Mouse (Mus musculus) adrenal gland, postnatal 4 days (tissue): ENCODE measurements around the gene Irf9. TPM values are rescaled to one million over a fixed set of nuclear protein-coding genes. Genes with fewer than 3 reads are reported as not detected.

Experiments
- DNase-seq, 2 experiments: peaks; one replicate each; pipeline ENCODE4 v3.0.0; 2021 to 2022; ENCODE audit warnings: low spot score in 2 of 2, mixed read lengths in 2 of 2
- long read RNA-seq, 2 experiments: library from polyadenylated mRNA; stranded (forward); transcript quantifications; one replicate each; pipeline ENCODE4 v2.0.0; 2021
- total RNA-seq, 2 experiments: library from RNA; stranded (reverse); gene quantifications; 2 replicates each; pipeline ENCODE4 v1.2.3; 2021

Irf9 gene
- 10 to 100 TPM; 19.1 to 19.9 TPM for total RNA-seq
- long read RNA-seq, experiment 1, transcript Irf9-202 (9 exons, 2,459 nt), result major isoform, 10 of 12 reads
- long read RNA-seq, experiment 1, partial matches to known transcripts, result 0 of 12 reads
- long read RNA-seq, experiment 1, other reads (novel, unspliced or antisense), result 1 of 12 reads
- long read RNA-seq, experiment 2, transcript Irf9-202 (9 exons, 2,459 nt), result major isoform, 12 of 23 reads
- long read RNA-seq, experiment 2, partial matches to known transcripts, result 6 of 23 reads
- long read RNA-seq, experiment 2, other reads (novel, unspliced or antisense), result 4 of 23 reads

DNA sequence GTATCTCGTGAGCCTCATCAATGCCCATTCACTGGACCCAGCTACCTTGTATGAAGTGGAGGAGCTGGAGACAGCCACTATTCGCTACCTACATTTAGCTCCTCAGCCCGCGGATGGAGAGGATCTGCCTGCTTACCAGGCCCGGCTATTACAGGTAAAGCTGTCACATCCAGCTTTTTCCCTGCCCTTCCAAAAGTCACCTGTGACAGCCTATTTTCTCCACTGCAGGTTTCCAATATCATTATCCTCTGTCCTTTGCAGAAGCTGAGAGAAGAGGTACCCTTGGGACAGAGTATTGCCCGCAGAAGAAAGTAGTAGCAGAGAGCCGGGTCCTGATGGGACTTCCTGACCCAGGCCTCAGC is at the start of gene Irf9:
Gene Irf9, plus strand, starts transcription at position 301 of the 362 bp plus-strand sequence.
- DNase-seq, result no peak

DNA sequence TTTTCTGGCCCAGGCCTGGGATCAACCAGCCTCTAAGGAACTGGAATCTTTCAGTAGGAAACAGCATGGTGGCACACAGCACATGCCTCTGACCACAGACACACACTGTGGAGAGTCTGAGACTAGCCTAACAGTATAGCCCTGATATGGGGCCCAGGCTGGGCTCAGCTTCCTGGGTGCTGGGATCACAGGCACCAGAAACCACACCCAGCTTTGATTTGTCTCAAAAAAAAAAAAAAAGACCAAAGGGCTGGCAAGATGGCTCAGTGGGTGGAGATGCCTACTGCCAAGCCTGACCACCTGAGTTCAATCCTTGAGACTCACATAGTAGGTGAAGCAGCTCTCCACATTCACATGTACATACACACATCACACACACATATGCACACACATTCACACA is 48.7 kb upstream of the Irf9 start:
- DNase-seq, result no peak

DNA sequence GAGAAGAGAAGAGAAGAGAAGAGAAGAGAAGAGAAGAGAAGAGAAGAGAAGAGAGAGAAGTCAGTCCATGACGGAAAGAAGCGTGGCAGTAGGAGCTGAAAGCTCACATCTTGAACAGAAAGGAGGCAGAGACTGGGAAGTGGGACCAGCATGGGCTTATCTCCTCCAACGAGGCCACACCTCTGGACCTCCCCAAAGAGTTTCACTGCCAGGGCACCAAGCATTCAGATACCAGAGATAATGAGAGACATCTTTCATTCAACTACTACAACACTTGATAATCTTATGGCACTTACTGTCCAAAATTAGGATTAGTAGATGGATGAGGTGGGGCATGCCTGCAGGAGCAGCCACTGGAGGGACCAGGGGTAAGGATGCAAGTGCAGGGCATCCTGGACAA is 47.6 kb upstream of the Irf9 start:
- DNase-seq, result no peak

DNA sequence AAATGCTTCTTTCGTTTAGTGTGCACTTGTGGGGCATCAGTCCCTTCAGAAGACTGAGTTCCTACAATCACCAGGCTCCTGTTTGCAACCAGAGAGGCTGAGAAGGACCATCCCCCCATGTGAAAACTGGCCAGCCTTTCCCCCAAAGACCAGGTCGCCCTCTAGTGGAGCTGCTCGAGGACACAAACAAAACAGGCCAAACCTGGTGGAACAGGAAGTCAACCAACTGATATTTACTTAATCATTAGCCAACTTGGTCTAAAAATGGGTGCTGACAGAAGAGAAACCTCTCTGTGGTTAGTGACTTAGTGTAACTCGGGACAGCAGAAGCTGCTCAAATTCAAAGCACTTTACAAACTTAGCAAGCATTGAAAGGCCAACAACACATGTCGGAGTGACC is 46.4 kb upstream of the Irf9 start:
- peak; percentile 43 to 67 for DNase-seq

DNA sequence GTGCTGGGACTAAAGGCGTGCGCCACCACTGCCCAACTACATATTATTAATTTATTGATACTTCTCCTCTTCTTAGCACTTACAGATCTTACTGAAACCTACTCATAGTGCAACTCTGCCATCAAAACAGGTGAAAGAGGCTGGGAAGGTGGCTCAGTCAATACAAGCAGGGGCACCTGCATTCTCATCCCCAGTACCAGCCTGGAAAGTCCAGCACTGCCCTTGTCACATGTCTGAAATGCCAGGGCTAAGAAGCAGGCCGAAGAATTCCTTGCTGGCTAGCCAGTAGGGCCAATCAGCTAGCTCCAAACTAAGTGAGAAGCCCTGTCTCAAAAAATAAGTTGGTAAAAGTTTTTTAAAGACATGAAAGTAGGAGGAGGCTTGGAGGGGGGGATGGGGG is 45.8 kb upstream of the Irf9 start:
- DNase-seq, result no peak

DNA sequence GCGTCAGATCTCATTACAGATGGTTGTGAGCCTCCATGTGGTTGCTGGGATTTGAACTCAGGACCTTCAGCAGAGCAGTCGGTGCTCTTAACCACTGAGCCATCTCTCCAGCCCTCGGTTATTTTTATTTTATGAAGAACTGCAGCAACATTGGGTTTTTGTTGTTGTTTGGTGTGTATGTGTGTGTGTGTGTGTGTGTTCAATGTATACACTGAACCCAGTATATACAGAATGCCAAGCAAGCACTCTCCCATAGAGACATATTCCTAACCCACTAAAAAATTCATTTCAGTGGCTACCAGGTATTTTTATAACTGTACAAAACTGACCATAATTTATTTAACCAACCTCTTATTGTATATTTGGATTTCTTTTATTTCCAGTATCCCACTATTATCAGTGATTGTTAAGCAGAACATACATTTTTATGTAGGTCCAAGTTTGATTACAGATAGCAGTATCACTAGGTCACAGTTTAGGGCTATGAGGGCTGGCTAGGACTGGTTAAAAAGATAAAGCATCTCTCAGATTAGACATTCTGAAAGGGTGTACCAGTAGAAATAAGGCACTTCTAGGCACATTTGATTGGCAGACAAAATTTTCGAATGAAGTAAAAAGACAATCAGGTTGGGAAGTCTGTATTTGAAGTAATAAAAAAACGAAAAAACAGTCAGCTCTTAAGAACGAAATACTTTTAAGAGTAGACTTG is 44.5 kb upstream of the Irf9 start:
- DNase-seq, result no peak

DNA sequence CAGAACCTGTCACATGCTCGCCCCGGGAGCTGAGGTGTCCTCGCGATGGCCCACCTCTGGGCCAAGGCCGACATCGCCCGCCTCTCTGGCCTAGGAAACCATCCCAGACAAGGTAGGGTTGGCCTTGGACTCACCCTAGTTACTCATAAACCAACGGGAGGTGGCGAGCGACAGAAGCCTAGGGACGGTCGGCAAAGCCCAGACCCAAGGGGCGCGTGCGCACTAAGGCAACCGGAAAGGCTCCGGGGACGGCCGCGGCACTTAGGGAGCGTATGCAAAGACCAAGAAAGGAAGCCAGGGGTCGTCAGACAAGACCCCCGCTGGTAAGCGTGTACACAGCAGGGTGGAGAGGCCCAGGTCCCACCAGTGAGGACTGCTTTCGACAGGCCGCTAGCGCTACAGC is 43.6 kb upstream of the Irf9 start, which contains the start of gene Dcaf11:
Gene Dcaf11, plus strand, starts transcription at position 208 of the 403 bp plus-strand sequence.
- peak; percentile 70 to 87 for DNase-seq

DNA sequence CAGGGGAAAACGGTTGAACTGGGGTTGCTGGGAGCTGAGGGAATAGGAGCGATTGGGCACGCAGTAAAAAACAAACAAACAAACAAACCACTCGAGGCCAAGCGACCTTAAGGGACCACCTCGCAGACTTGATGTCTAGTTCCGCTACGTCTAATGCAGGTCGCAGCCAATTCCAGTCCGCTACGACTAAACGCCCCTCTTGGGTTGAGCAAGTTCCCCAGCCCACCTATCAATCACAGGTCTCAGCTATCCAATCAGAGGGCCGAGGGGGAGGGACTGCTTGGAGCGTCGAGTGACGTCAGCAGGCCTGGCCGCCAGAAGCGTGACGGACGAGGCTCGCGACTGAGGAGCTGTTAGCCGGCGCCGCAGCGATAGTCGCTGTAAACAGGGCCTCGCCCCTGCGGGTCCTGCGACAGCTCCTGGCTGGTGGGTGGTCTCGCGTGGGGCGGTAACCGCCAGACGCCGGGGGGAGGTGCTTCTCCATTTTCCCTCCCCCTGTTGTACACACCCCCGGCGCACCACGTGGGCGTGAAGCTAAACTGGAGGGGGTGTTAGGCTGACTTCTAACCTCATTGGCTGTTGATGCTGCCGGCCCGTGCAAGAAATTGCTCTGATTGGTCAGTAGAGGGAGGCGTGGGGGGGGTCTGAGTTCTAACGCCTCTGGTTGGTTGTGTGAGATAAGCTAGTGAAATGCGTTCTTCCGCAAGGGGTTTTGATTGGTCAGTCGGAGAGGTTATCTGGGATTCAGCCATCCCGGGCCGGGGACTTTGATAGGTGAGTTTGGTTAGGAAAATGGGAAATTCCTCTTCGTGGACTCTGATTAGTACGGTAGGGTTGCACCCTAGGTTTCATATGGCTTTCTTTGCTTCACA is 42.9 kb upstream of the Irf9 start, which contains the start of gene A730061H03Rik:
Gene A730061H03Rik, minus strand, starts transcription at position 205 of the 872 bp plus-strand sequence.
- DNase-seq, result peak; percentile 91 to 99

DNA sequence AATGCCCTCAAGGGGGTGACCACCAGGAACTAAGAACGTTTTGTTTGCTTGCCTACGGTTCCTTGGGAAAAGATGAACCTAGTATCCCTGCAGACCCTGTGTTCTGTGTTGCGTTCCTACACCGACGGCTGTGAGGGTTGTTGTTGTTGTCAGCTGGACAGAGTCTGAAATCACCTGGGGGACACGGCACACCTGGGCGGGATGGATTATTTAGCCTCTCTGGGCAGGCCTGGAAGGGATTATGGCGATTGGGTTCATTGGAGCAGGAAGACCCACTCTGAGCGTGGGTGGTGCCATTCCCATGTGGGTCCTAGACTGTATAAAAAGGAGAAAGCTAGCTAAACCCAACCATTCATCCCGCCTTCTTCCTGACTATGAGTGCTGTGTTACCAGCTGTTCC is 41.5 kb upstream of the Irf9 start:
- no peak for DNase-seq

DNA sequence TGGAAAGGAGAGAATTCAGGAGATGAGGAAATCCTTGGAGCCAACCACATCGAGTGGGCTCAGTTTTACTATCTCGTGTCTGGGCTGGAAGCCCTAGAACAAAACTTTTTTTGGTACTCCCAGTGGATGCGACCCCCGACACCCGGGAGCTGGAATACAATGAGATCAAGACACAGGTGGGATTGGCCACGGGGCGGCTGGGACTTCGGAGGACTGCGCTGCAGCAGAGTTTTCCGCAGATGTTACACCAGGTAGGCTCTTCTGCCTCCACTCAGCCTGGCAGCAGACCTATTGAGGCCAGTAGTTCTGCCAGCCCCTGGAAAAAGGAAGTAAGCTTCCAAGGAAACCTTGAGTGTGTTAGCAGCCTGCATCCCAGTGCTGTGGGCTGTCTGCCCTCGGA is 40.1 kb upstream of the Irf9 start:
- no peak for DNase-seq

DNA sequence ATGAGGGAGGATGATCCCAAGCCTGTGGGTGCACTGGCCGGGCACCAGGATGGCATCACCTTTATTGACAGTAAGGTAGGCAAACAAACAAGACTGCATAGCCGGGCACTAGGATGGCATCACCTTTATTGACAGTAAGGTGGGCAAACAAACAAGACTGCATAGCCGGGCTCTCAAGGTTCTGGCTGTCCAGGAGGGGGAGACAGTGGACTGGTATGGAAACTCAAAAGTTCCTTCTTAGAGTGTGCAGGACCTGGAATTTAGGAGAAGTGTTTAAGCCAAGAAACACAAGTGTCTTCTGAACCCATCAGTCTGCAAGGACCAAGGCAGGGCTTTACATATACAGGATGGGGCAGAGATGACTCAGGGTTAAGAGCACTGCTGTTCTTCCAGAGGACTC is 37.6 kb upstream of the Irf9 start:
- no peak for DNase-seq

DNA sequence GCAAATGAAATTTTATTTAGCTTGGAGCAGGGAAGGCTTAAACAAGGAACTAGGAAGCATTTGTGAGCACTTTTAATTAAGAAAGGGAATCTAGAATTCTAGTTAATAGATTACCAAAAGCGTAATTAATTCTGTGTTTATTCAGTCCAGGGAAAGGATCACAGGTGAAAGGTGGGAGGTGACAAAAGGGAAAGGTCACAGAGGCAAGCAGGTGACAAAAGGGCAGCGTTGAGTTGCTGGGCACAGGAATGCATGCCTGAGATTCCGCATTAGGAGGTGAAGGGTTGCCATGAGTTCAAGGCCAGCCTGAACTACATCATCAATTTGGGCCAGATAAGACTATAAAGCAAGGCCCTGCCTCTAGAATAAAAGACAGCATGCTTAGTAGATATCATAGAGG is 35.9 kb upstream of the Irf9 start:
- DNase-seq, result no peak

DNA sequence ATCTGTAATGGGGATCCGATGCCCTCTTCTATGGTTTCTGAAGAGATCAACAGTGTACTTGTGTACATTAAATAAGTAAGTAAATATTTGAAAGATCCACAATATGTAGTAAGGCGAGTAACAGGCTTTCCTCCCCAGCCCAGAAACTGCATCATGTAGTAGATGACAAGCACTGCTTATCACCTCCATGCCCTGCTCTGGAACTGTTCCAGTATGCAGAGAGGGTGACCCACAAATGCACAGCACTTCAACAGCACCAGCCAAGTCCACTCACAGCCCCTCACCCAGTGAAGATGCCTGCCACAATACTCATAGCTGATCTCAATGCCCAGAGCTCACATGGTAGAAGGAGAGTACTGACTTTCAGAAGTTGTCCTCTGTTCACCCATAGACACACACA is 32.8 kb upstream of the Irf9 start:
- no peak for DNase-seq

DNA sequence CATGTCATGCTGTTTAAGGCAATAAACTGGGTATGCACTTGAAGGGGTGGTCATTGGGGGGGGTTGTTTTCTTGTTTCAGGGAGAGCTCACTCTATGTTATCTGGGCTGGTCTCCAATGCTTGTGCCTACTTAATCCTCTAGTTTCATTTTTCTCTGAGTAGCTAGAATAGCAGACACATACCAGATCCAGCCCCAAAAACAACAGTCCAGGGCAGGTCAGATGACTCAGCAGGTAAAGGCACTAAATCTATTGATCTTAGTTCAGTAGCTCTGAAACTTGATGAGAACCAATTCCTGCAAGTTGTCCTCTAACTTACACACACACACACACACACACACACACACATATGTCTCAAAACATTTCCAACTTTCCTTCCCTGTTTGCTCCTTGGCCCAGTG is 31.6 kb upstream of the Irf9 start:
- no peak for DNase-seq

DNA sequence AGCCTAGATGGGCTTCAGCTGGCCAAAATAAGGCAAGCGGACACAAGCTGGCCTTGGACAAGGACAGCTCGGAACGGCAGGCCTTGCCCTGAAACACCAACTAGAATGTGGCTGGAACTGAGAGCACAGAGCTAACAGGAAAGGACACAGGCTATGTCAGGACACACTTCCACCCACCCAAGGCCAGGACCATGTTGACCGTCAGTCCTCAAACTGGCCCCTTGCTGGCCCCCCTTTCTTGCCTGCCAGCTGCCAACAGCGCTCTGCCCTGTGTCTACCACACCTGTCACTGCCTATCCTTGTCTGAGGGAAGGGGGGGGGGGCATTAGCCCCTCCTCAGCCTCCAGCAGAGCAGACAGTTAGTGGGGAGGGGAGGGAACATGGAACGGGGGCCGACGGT is 28.1 kb upstream of the Irf9 start, which contains the start of gene Fitm1:
Gene Fitm1, plus strand, starts transcription at position 316 of the 400 bp plus-strand sequence.
- DNase-seq, result no peak

DNA sequence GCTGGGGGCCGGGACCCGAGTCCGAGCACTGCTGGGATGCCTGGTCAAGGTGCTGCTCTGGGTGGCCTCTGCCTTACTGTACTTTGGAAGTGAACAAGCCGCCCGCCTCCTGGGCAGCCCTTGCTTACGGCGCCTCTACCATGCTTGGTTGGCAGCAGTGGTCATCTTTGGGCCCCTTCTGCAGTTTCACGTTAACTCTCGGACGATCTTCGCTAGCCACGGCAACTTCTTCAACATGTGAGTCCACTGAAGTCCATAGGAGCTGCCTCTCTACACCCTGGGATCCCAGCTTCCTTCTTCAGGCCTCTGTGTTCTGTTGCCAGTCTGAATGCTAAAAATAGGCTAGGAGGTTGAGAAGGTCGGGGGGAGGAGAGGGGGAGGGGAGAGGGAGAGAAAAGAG is 27.7 kb upstream of the Irf9 start:
- no peak for DNase-seq

DNA sequence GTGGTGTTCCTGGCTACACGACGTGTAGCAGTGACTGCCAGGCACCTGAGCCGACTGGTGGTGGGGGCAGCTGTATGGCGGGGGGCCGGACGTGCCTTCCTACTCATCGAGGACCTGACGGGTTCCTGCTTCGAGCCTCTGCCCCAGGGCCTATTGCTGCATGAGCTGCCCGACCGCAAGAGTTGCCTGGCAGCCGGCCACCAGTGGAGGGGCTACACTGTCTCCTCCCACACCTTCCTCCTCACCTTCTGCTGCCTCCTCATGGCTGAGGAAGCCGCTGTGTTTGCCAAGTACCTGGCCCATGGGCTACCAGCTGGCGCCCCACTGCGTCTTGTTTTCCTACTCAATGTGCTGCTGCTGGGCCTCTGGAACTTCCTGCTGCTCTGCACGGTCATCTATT is 27.0 kb upstream of the Irf9 start:
- DNase-seq, result no peak

DNA sequence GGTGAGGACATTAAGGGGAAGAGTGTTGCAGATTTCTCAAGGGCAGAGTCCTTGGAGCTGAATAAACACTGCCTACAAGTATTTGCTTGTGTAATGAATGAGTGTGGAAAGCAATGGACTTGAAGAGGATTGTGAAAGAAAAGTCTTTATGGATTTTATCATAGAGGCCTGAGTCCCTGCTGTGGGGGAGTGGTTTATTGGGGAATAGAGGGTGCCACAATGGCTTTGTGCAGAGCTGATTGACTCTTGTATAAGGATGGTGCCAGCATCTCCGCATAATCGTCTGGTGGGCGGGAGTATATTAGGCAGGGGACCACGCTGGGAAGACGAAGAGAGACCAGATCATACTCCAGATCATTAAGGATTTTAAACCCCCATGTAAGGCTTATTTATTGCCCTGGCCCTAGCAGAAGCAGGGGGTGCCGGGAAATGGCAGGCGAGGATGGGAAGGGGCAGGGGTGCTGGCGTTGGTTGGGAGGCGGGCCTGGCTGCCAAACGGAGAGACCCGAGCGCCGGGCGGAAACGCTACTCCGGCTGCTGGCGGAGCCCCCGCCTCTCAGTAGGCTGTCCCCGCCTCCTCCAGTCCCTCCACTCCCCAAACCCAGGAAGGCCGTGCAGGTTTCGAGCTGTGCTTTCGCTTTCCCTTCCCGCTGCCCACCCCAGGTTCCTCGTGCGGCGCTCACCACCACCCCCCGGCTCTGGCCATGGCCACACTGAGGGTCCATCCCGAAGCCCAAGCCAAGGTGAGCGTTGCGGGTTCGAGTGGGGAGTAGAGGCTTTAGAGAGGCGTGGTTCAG is 25.3 kb upstream of the Irf9 start, which contains the start of gene Psme1:
Gene Psme1, plus strand, starts transcription at position 253 of the 797 bp plus-strand sequence.
- peak; percentile 58 to 70 for DNase-seq

DNA sequence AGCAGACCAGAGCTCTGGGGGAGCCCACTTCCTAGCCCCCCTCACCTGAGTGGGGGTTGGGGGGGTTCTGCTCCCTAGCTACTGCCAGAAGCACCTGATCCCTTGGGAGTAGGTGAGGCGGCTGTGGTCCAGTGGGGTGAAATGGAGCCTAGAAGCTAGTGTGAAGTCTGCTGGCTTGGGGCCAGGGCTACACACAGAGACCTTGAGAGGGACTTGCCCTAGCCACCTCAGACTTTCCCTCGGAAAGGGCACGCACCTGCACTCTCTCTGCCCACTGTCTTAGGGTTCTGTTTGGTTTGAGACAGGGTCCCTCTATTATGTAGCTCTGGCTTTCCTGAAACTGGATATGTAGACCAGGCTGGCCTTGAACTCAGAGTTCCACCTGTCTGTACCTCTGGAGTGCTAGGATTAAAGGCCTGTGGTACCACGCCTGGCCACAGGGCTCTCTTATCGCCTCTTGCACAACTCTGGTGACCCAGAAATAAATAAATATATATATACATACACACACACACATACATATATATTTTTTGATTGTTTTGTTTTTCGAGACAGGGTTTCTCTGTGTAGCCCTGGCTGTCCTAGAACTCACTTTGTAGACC is 24.6 kb upstream of the Irf9 start:
- peak in 1 of 2 experiments; percentile 48 for DNase-seq
